Mouse (Mus musculus) lung, postnatal 36 days (tissue): ENCODE measurements at regions not wholly inside any gene's neighbourhood (a gene's known extent, or its start where the extent isn't known, plus 50 kb on each side); places are given as distances from the start of the nearest gene placed in this dataset.

ENCODE experiments used
- DNase-seq: peaks from one replicate; pipeline ENCODE4 v3.0.0; 2022; ENCODE audit warnings: mixed read lengths

DNA sequence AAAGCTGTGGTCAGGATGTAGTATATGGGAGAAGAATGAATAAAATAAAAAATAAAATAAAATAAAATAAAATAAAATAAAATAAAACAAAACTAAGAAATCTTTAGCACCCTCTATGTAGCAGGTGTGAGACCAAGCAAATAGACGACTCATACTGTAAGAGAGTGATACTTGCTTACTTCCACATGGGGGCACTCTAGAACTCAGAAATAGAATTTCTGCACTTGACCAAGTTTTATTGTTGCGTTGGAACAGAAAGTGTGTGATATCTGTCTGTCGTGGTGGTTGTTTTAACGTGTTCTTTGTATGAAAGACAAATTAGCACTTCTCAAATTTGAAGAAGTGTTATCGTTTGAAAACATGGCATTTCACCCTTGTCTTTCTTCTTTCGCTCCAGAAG is 125.4 kb downstream of the Dthd1 start:
- peak; percentile 1 for DNase-seq
